Comparison of ENCODE assay signal across 11 mouse cellular contexts in genomic region chr4:81310168-81310474, GRCm38 (mm10).
DNase-seq lines count a peak whose midpoint lies in the region; ATAC-seq lines count a peak whose summit lies in the region.
"Had no signal": no experiment of that assay in that cellular context is flagged by ENCODE, and none has a peak within 500 bp of the region (broad histone marks: within the 10 kb centered on the region; RNA-seq: fewer than 3 reads in every experiment).

No protein-coding gene starts in this region.

- H3K27me3 ChIP-seq in heart, embryonic 14.5 days (ENCODE audit: control insufficient read depth, insufficient read depth, low read length), result no peaks in the 10 kb centered on the region
- no peaks in the 10 kb centered on the region for H3K27me3 ChIP-seq in hindbrain, embryonic 13.5 days
- no peaks in the 10 kb centered on the region for H3K27me3 ChIP-seq in hindbrain, embryonic 12.5 days
- H3K27me3 ChIP-seq: forebrain, embryonic 15.5 days; intestine, embryonic 15.5 days; liver, embryonic 15.5 days had no signal

- H3K4me1 ChIP-seq in heart, embryonic 14.5 days (ENCODE audit: control insufficient read depth in 2 of 2, insufficient read depth in 2 of 2, low read length in 2 of 2), result peaks cover 0 to 8% of the 10 kb centered on the region in 2 experiments; a peak in 1 of 4 replicates
- H3K4me1 ChIP-seq in hindbrain, embryonic 13.5 days (replicated peaks), result no peaks in the 10 kb centered on the region
- H3K4me1 ChIP-seq in hindbrain, embryonic 12.5 days, result no peaks in the 10 kb centered on the region
- H3K4me1 ChIP-seq: intestine, embryonic 15.5 days; liver, embryonic 15.5 days had no signal

- ATAC-seq in heart, embryonic 14.5 days (ENCODE audit: insufficient number of reproducible peaks, insufficient read depth, low FRiP score, low read depth), result no peak
- ATAC-seq in hindbrain, embryonic 13.5 days (ENCODE audit: low FRiP score), result no peak
- ATAC-seq in hindbrain, embryonic 12.5 days (ENCODE audit: low FRiP score), result no peak
- ATAC-seq: forebrain, embryonic 15.5 days; intestine, embryonic 15.5 days had no signal

- H3K4me2 ChIP-seq in heart, embryonic 14.5 days (ENCODE audit: low read length), result no peak overlapping the region
- H3K4me2 ChIP-seq in hindbrain, embryonic 13.5 days, result no peak overlapping the region
- no peak overlapping the region for H3K4me2 ChIP-seq in hindbrain, embryonic 12.5 days (replicated peaks)
- H3K4me2 ChIP-seq: forebrain, embryonic 15.5 days; intestine, embryonic 15.5 days; liver, embryonic 15.5 days had no signal

- no peak overlapping the region for H3K9ac ChIP-seq in heart, embryonic 14.5 days (ENCODE audit: low read length)
- no peak overlapping the region for H3K9ac ChIP-seq in hindbrain, embryonic 13.5 days
- H3K9ac ChIP-seq in hindbrain, embryonic 12.5 days, result no peak overlapping the region
- H3K9ac ChIP-seq: forebrain, embryonic 15.5 days; intestine, embryonic 15.5 days; liver, embryonic 15.5 days had no signal

- no peaks in the 10 kb centered on the region for H3K9me3 ChIP-seq in heart, embryonic 14.5 days (ENCODE audit: control insufficient read depth, low read length)
- H3K9me3 ChIP-seq in hindbrain, embryonic 13.5 days, result no peaks in the 10 kb centered on the region
- no peaks in the 10 kb centered on the region for H3K9me3 ChIP-seq in hindbrain, embryonic 12.5 days (replicated peaks)
- H3K9me3 ChIP-seq: forebrain, embryonic 15.5 days; intestine, embryonic 15.5 days; liver, embryonic 15.5 days had no signal

- WGBS in heart, embryonic 14.5 days, result 69% methylated on average over 2 of the region's 2 CpGs
- WGBS in hindbrain, embryonic 13.5 days, result 88% methylated on average over 2 of the region's 2 CpGs
- 83% methylated on average over 2 of the region's 2 CpGs for WGBS in hindbrain, embryonic 12.5 days

- DNase-seq in heart, postnatal 25 days (ENCODE audit: low spot score), result no peak
- DNase-seq in urinary bladder, postnatal 36 days (ENCODE audit: low spot score in 2 of 2), result peak; percentile 16 to 53
- DNase-seq in urinary bladder, postnatal 4 days (ENCODE audit: low spot score in 2 of 2), result no peak
- peak; percentile 29 to 34 for DNase-seq in heart, postnatal 14 days

- peak overlapping the region; percentile 39 to 45; a peak in 1 of 4 replicates for H3K27ac ChIP-seq in heart, embryonic 14.5 days (replicated peaks in 1 of 2; ENCODE audit: control insufficient read depth in 1 of 2, insufficient read depth in 1 of 2, low read depth in 2 of 2, low read length in 2 of 2)
- H3K27ac ChIP-seq in hindbrain, embryonic 13.5 days, result no peak overlapping the region; the same call in 1 of the 2 replicates
- no peak overlapping the region for H3K27ac ChIP-seq in hindbrain, embryonic 12.5 days
- H3K27ac ChIP-seq: forebrain, embryonic 15.5 days; heart, adult 2 months; intestine, embryonic 15.5 days; liver, embryonic 15.5 days had no signal

- H3K4me3 ChIP-seq in heart, embryonic 14.5 days (ENCODE audit: control insufficient read depth in 1 of 2, insufficient read depth in 1 of 2, low read depth in 1 of 2, low read length in 2 of 2), result no peak overlapping the region
- H3K4me3 ChIP-seq in hindbrain, embryonic 13.5 days, result no peak overlapping the region
- H3K4me3 ChIP-seq in hindbrain, embryonic 12.5 days, result no peak overlapping the region
- H3K4me3 ChIP-seq: forebrain, embryonic 15.5 days; heart, adult 2 months; intestine, embryonic 15.5 days; liver, embryonic 15.5 days had no signal

- H3K36me3 ChIP-seq in heart, embryonic 14.5 days (ENCODE audit: control insufficient read depth, insufficient read depth, low read length), result peaks cover 24% of the 10 kb centered on the region
- peaks cover 14% of the 10 kb centered on the region for H3K36me3 ChIP-seq in hindbrain, embryonic 13.5 days
- H3K36me3 ChIP-seq in hindbrain, embryonic 12.5 days, result 0 out of 2 replicates have a peak, but pooled peaks cover 2% of the 10 kb centered on the region
- H3K36me3 ChIP-seq: intestine, embryonic 15.5 days; liver, embryonic 15.5 days had no signal

- intact Hi-C loops in heart, postnatal 25 days (cut with DNase I), result no loop called here
- intact Hi-C loops in heart, postnatal 14 days (cut with DNase I), result no loop called here

Comparison
In these comparisons a context has a peak if more than half of its experiments do, and no peak if none do; other contexts are left out.
1. DNase-seq: peak in urinary bladder, postnatal 36 days (2 of 2) and heart, postnatal 14 days (2 of 2); none in heart, postnatal 25 days (single experiment) and urinary bladder, postnatal 4 days (0 of 2).
2. H3K27ac ChIP-seq: peak in heart, embryonic 14.5 days (2 of 2); none in hindbrain, embryonic 13.5 days (single experiment) and hindbrain, embryonic 12.5 days (single experiment).